ENCODE assay signal across 13 mouse cellular contexts in the genomic region with DNA sequence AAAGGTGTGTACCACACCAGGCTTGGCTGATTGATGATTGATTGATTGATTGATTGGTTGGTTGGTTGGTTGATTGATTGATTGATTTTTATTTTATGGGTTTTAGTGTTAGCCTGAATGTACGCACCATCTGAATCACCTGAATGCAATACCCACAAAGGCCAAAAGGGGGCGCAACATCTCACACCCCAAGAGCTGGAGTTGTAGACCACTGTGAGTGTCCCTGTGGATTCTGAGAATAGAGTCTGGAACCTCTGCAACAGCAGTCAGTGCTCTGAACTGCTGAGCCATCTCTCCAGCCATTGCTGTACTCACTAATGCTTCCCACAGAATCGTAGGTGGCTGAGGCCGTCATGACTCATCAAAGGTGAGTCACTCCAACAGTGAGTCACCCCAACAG.
DNase-seq lines count a peak whose midpoint lies in the region; ATAC-seq and TF ChIP-seq lines count a peak whose summit lies in the region.
"Had no signal": no experiment of that assay in that cellular context is flagged by ENCODE, and none has a peak within 500 bp of the region (broad histone marks: within the 10 kb centered on the region; RNA-seq: fewer than 3 reads in every experiment).

No protein-coding gene starts in this region.

- no peak overlapping the region for H3K4me3 ChIP-seq in hindbrain, postnatal 0 days (ENCODE audit: low read length)
- H3K4me3 ChIP-seq in hindbrain, embryonic 16.5 days (ENCODE audit: low read length): no peak overlapping the region
- no peak overlapping the region for H3K4me3 ChIP-seq in testis, adult 2 months (ENCODE audit: control insufficient read depth, low read depth, low read length)
- no peak overlapping the region for H3K4me3 ChIP-seq in midbrain, embryonic 13.5 days (replicated peaks)
- H3K4me3 ChIP-seq: embryonic facial prominence, embryonic 12.5 days; hindbrain, embryonic 15.5 days; midbrain, embryonic 15.5 days had no signal

- TF ChIP-seq CTCF in hindbrain, postnatal 0 days (IDR thresholded peaks at IDR 0.05; ENCODE audit: low read depth): peak; percentile 37
- peak; percentile 64; the same call in 1 of the 2 replicates for TF ChIP-seq CTCF in testis, adult 2 months (IDR thresholded peaks at IDR 0.05; ENCODE audit: control insufficient read depth, insufficient read depth, insufficient replicate concordance, low read depth, low read length)

- no peak overlapping the region for H3K9ac ChIP-seq in hindbrain, postnatal 0 days (replicated peaks; ENCODE audit: low read length)
- no peak overlapping the region for H3K9ac ChIP-seq in hindbrain, embryonic 16.5 days (ENCODE audit: low read depth, low read length)
- H3K9ac ChIP-seq in midbrain, embryonic 13.5 days (replicated peaks): no peak overlapping the region
- H3K9ac ChIP-seq: embryonic facial prominence, embryonic 12.5 days; hindbrain, embryonic 15.5 days; midbrain, embryonic 15.5 days had no signal

- H3K36me3 ChIP-seq in hindbrain, postnatal 0 days (ENCODE audit: insufficient read depth, low read length): no peaks in the 10 kb centered on the region
- H3K36me3 ChIP-seq in hindbrain, embryonic 16.5 days (ENCODE audit: control insufficient read depth, insufficient read depth, low read length): no peaks in the 10 kb centered on the region
- H3K36me3 ChIP-seq in testis, adult 2 months (ENCODE audit: control insufficient read depth, insufficient read depth, low read length): no peaks in the 10 kb centered on the region
- H3K36me3 ChIP-seq in midbrain, embryonic 13.5 days: no peaks in the 10 kb centered on the region
- H3K36me3 ChIP-seq: embryonic facial prominence, embryonic 12.5 days; hindbrain, embryonic 15.5 days; midbrain, embryonic 15.5 days had no signal

- no peak overlapping the region for H3K27ac ChIP-seq in hindbrain, postnatal 0 days
- no peak overlapping the region for H3K27ac ChIP-seq in hindbrain, embryonic 16.5 days (ENCODE audit: low read depth, low read length)
- no peak overlapping the region for H3K27ac ChIP-seq in testis, adult 2 months (ENCODE audit: control insufficient read depth, insufficient read depth, low read depth, low read length)
- no peak overlapping the region for H3K27ac ChIP-seq in midbrain, embryonic 13.5 days
- H3K27ac ChIP-seq: embryonic facial prominence, embryonic 12.5 days; hindbrain, embryonic 15.5 days; midbrain, embryonic 15.5 days had no signal

- DNase-seq in hindbrain, postnatal 0 days (ENCODE audit: low spot score): no peak
- peak; percentile 12 for DNase-seq in right cerebral cortex, adult 18-20 months
- no peak for DNase-seq in right cerebral cortex, postnatal 14 days
- peak; percentile 12 for DNase-seq in ZHBTc4 (ENCODE audit: low read depth, low spot score)
- no peak for DNase-seq in embryo, embryonic 10.5 days (ENCODE audit: low spot score)
- DNase-seq: heart, adult 18-20 months had no signal

- 86% methylated on average over 4 of the region's 4 CpGs for WGBS in hindbrain, postnatal 0 days
- 87% methylated on average over 4 of the region's 4 CpGs for WGBS in hindbrain, embryonic 16.5 days
- 90% methylated on average over 4 of the region's 4 CpGs for WGBS in midbrain, embryonic 13.5 days

- no peak for TF ChIP-seq POLR2A in testis, adult 2 months (IDR thresholded peaks at IDR 0.05; ENCODE audit: control insufficient read depth, low read depth, low read length)

- no peak for ATAC-seq in hindbrain, postnatal 0 days
- ATAC-seq in hindbrain, embryonic 16.5 days: no peak
- no peak for ATAC-seq in midbrain, embryonic 13.5 days
- ATAC-seq: forebrain, embryonic 16.5 days; midbrain, embryonic 15.5 days had no signal

- H3K9me3 ChIP-seq in hindbrain, postnatal 0 days (ENCODE audit: low read length): no peaks in the 10 kb centered on the region
- no peaks in the 10 kb centered on the region for H3K9me3 ChIP-seq in hindbrain, embryonic 16.5 days (ENCODE audit: control insufficient read depth, low read length)
- no peaks in the 10 kb centered on the region for H3K9me3 ChIP-seq in midbrain, embryonic 13.5 days
- H3K9me3 ChIP-seq: embryonic facial prominence, embryonic 12.5 days; hindbrain, embryonic 15.5 days; midbrain, embryonic 15.5 days had no signal

- no peak overlapping the region for H3K4me2 ChIP-seq in hindbrain, postnatal 0 days (ENCODE audit: low read depth, low read length)
- H3K4me2 ChIP-seq in hindbrain, embryonic 16.5 days (ENCODE audit: low read length): no peak overlapping the region
- no peak overlapping the region for H3K4me2 ChIP-seq in midbrain, embryonic 13.5 days (replicated peaks)
- H3K4me2 ChIP-seq: embryonic facial prominence, embryonic 12.5 days; hindbrain, embryonic 15.5 days; midbrain, embryonic 15.5 days had no signal

- H3K27me3 ChIP-seq in hindbrain, postnatal 0 days (ENCODE audit: insufficient read depth, low read length): no peaks in the 10 kb centered on the region
- H3K27me3 ChIP-seq in hindbrain, embryonic 16.5 days (replicated peaks; ENCODE audit: control insufficient read depth, insufficient read depth, low read length): no peaks in the 10 kb centered on the region
- H3K27me3 ChIP-seq in testis, adult 2 months (ENCODE audit: control insufficient read depth, insufficient read depth, low read length): no peaks in the 10 kb centered on the region
- no peaks in the 10 kb centered on the region for H3K27me3 ChIP-seq in midbrain, embryonic 13.5 days
- H3K27me3 ChIP-seq: embryonic facial prominence, embryonic 12.5 days; hindbrain, embryonic 15.5 days; midbrain, embryonic 15.5 days had no signal

- H3K4me1 ChIP-seq in hindbrain, postnatal 0 days (ENCODE audit: insufficient read depth, low read length): no peaks in the 10 kb centered on the region
- no peaks in the 10 kb centered on the region for H3K4me1 ChIP-seq in hindbrain, embryonic 16.5 days (ENCODE audit: control insufficient read depth, insufficient read depth, low read depth, low read length)
- H3K4me1 ChIP-seq in testis, adult 2 months (ENCODE audit: control insufficient read depth, insufficient read depth, low read length): no peaks in the 10 kb centered on the region
- no peaks in the 10 kb centered on the region for H3K4me1 ChIP-seq in midbrain, embryonic 13.5 days (replicated peaks)
- H3K4me1 ChIP-seq: embryonic facial prominence, embryonic 12.5 days; hindbrain, embryonic 15.5 days; midbrain, embryonic 15.5 days had no signal

Comparison
In these comparisons a context has a peak if more than half of its experiments do, and no peak if none do; other contexts are left out.
1. DNase-seq: peak in right cerebral cortex, adult 18-20 months (single experiment) and ZHBTc4 (single experiment); none in hindbrain, postnatal 0 days (single experiment), right cerebral cortex, postnatal 14 days (single experiment) and embryo, embryonic 10.5 days (single experiment).